Mouse (Mus musculus) forebrain, postnatal 0 days (tissue): Measurements from ENCODE around the gene Vamp5. TPM values are rescaled to one million over a fixed set of nuclear protein-coding genes. Genes with fewer than 3 reads are reported as not detected.

Source experiments
- ATAC-seq: fragments of 200-750 bp; cut with Nextera tagmentation; 2 replicates; pipeline ENCODE4 v1.8.0; 2017; ENCODE audit warnings: mild to moderate bottlenecking, moderate library complexity
- DNase-seq: peaks from one replicate; pipeline ENCODE4 v3.0.0-alpha.2; 2015
- H3K27ac ChIP-seq: fragments of 300-500 bp; sonication (generic); 2 replicates; pipeline ENCODE4 v1.5.1; 2014; ENCODE audit warnings: low read depth, mild to moderate bottlenecking, antibody characterized with exemption, low read length, moderate library complexity, mixed read lengths
- H3K27me3 ChIP-seq: fragments of 300-500 bp; sonication (generic); 2 replicates; pipeline ENCODE4 v1.6.1; 2014; ENCODE audit warnings: mild to moderate bottlenecking, low read length, mixed read lengths; ENCODE audit not compliant: insufficient read depth
- H3K36me3 ChIP-seq: fragments of 300-500 bp; sonication (generic); 2 replicates; pipeline ENCODE4 v1.6.1; 2014; ENCODE audit warnings: mild to moderate bottlenecking, moderate library complexity; ENCODE audit not compliant: insufficient read depth
- H3K4me1 ChIP-seq: fragments of 300-500 bp; sonication (generic); 2 replicates; pipeline ENCODE4 v1.6.1; 2014; ENCODE audit warnings: antibody characterized with exemption; ENCODE audit not compliant: insufficient read depth
- H3K4me2 ChIP-seq: fragments of 300-500 bp; sonication (generic); 2 replicates; pipeline ENCODE4 v1.6.1; 2014; ENCODE audit warnings: low read depth, mild to moderate bottlenecking, moderate library complexity
- H3K4me3 ChIP-seq: fragments of 300-500 bp; sonication (generic); 2 replicates; pipeline ENCODE4 v1.5.1; 2014; ENCODE audit warnings: low read depth, low read length, mixed read lengths
- H3K9ac ChIP-seq: fragments of 300-500 bp; sonication (generic); 2 replicates; pipeline ENCODE4 v1.6.1; 2014; ENCODE audit warnings: mild to moderate bottlenecking
- H3K9me3 ChIP-seq: fragments of 300-500 bp; sonication (generic); 2 replicates; pipeline ENCODE4 v1.6.1; 2016; ENCODE audit warnings: low read length
- CTCF ChIP-seq: sonication (generic); IDR thresholded peaks from 2 replicates; pipeline ENCODE4 v1.5.1; 2016; ENCODE audit warnings: antibody characterized with exemption, control low read depth, low read depth
- WGBS: fragments of 180-500 bp; shearing (Covaris S2); extraction: QIAGEN DNeasy Blood & Tissue Kit; methylation state at CpG from one replicate; pipeline ENCODE4 v1.1.7; 2014; 5-methylcytosine and 5-hydroxymethylcytosine counted together
- polyA plus RNA-seq: library from polyadenylated mRNA; unstranded; fragments of >200 nt; fragmentation: Nextera tagmentation; extraction: Ambion mirVana; gene quantifications from 2 replicates; pipeline ENCODE4 v1.2.1, GENCODE M21; 2015
- total RNA-seq: library from RNA; depleted of rRNA; stranded (reverse); fragments of >200 nt; gene quantifications from 2 replicates; pipeline ENCODE4 v1.2.3, GENCODE M21; 2014; rRNA removed

The Vamp5 gene
- total and polyA plus RNA-seq, 2 experiments from 2014 or later = 11.6 to 17.1 TPM

GRCm38 (mm10) chr6:72323786-72324508 is 56.3 kb downstream of the Vamp5 start:
- H3K4me1 ChIP-seq = no peaks in the 10 kb centered on the region
- no peak overlapping the region for H3K4me2 ChIP-seq
- H3K27me3 ChIP-seq = no peaks in the 10 kb centered on the region
- DNase-seq (no peak), ATAC-seq (no peak)
- peaks cover 76% of the 10 kb centered on the region for H3K36me3 ChIP-seq
- no peaks in the 10 kb centered on the region for H3K9me3 ChIP-seq
- 96% methylated on average over 6 of the region's 6 CpGs for WGBS
- H3K27ac ChIP-seq = no peak overlapping the region
- TF ChIP-seq CTCF = no peak
- no peak overlapping the region for H3K9ac ChIP-seq
- H3K4me3 ChIP-seq = no peak overlapping the region

GRCm38 (mm10) chr6:72322936-72323335 is 57.3 kb downstream of the Vamp5 start:
- Histone ChIP-seq H3K36me3 (peaks cover 73% of the 10 kb centered on the region), H3K9ac (no peak overlapping the region), H3K4me3 (no peak overlapping the region), H3K9me3 (no peaks in the 10 kb centered on the region), H3K4me1 (no peaks in the 10 kb centered on the region), H3K27me3 (no peaks in the 10 kb centered on the region), H3K4me2 (no peak overlapping the region), H3K27ac (no peak overlapping the region)
- DNase-seq (no peak), ATAC-seq (no peak)
- 89% methylated on average over 3 of the region's 3 CpGs for WGBS
- no peak for TF ChIP-seq CTCF

- no peak overlapping the region for H3K4me3 ChIP-seq
- no peak overlapping the region for H3K4me2 ChIP-seq
- no peaks in the 10 kb centered on the region for H3K4me1 ChIP-seq
- no peaks in the 10 kb centered on the region for H3K9me3 ChIP-seq
- peak; percentile 63 for TF ChIP-seq CTCF
- WGBS = 82% methylated on average over 11 of the region's 11 CpGs
- no peak for ATAC-seq
- no peak overlapping the region for H3K27ac ChIP-seq
- H3K36me3 ChIP-seq = peaks cover 67% of the 10 kb centered on the region
- H3K27me3 ChIP-seq = no peaks in the 10 kb centered on the region
- DNase-seq = peak; percentile 54
- no peak overlapping the region for H3K9ac ChIP-seq
Observed at GRCm38 (mm10) chr6:72319019-72319418, 61.2 kb downstream of the Vamp5 start.

Other genes starting within 250 kb of the Vamp5 start
- 2.6 and 6.9 TPM in 2 replicates for gene Atoh8, start 144.9 kb downstream of the Vamp5 start, total RNA-seq
- 3.9 TPM in 2 replicates for gene Atoh8, start 144.9 kb downstream of the Vamp5 start, polyA plus RNA-seq
- not detected in 2 replicates for gene Sftpb, start 75.9 kb downstream of the Vamp5 start, total RNA-seq
- 0.16 and 0.21 TPM in 2 replicates for gene Sftpb, start 75.9 kb downstream of the Vamp5 start, polyA plus RNA-seq
- 52.6 and 52.7 TPM in 2 replicates for gene Usp39, start 35.3 kb downstream of the Vamp5 start, total RNA-seq
- 39.0 and 42.8 TPM in 2 replicates for gene Usp39, start 35.3 kb downstream of the Vamp5 start, polyA plus RNA-seq
- gene 0610030E20Rik, start 33.2 kb downstream of the Vamp5 start, total RNA-seq = 6.5 and 10.9 TPM in 2 replicates
- 9.7 and 15.4 TPM in 2 replicates for gene 0610030E20Rik, start 33.2 kb downstream of the Vamp5 start, polyA plus RNA-seq
- 22.9 and 24.3 TPM in 2 replicates for gene Tmem150a, start 25.0 kb downstream of the Vamp5 start, total RNA-seq
- 17.2 and 17.5 TPM in 2 replicates for gene Tmem150a, start 25.0 kb downstream of the Vamp5 start, polyA plus RNA-seq
- gene Rnf181, start 13.5 kb downstream of the Vamp5 start, total RNA-seq = 66.9 and 76.3 TPM in 2 replicates
- gene Rnf181, start 13.5 kb downstream of the Vamp5 start, polyA plus RNA-seq = 117 and 124 TPM in 2 replicates
- gene Vamp8, start 10.2 kb upstream of the Vamp5 start, total RNA-seq = 10.3 and 11.8 TPM in 2 replicates
- 21.3 and 27.1 TPM in 2 replicates for gene Vamp8, start 10.2 kb upstream of the Vamp5 start, polyA plus RNA-seq
- gene Ggcx, start 33.8 kb upstream of the Vamp5 start, total RNA-seq = 11.9 and 25.3 TPM in 2 replicates
- gene Ggcx, start 33.8 kb upstream of the Vamp5 start, polyA plus RNA-seq = 7.5 and 9.9 TPM in 2 replicates
- 125 and 145 TPM in 2 replicates for gene Mat2a, start 59.1 kb upstream of the Vamp5 start, total RNA-seq
- 222 and 246 TPM in 2 replicates for gene Mat2a, start 59.1 kb upstream of the Vamp5 start, polyA plus RNA-seq
- 0.24 and 0.38 TPM in 2 replicates for gene Sh2d6, start 141.2 kb upstream of the Vamp5 start, total RNA-seq
- 0.21 and 0.47 TPM in 2 replicates for gene Sh2d6, start 141.2 kb upstream of the Vamp5 start, polyA plus RNA-seq
- 6.7 and 8.9 TPM in 2 replicates for gene Capg, start 163.9 kb upstream of the Vamp5 start, total RNA-seq
- gene Capg, start 163.9 kb upstream of the Vamp5 start, polyA plus RNA-seq = 7.1 and 7.6 TPM in 2 replicates
- 12.8 and 13.1 TPM in 2 replicates for gene Elmod3, start 217.9 kb upstream of the Vamp5 start, total RNA-seq
- 16.5 and 18.3 TPM in 2 replicates for gene Elmod3, start 217.9 kb upstream of the Vamp5 start, polyA plus RNA-seq
- gene Retsat, start 218.0 kb upstream of the Vamp5 start, total RNA-seq = 3.2 and 7.5 TPM in 2 replicates
- gene Retsat, start 218.0 kb upstream of the Vamp5 start, polyA plus RNA-seq = 6.2 and 7.2 TPM in 2 replicates
- 24.3 and 30.9 TPM in 2 replicates for gene Tgoln1, start 236.5 kb upstream of the Vamp5 start, total RNA-seq
- 22.0 and 29.0 TPM in 2 replicates for gene Tgoln1, start 236.5 kb upstream of the Vamp5 start, polyA plus RNA-seq